Mouse (Mus musculus): ENCODE data around the gene Brs3.

Brs3 gene

DNA sequence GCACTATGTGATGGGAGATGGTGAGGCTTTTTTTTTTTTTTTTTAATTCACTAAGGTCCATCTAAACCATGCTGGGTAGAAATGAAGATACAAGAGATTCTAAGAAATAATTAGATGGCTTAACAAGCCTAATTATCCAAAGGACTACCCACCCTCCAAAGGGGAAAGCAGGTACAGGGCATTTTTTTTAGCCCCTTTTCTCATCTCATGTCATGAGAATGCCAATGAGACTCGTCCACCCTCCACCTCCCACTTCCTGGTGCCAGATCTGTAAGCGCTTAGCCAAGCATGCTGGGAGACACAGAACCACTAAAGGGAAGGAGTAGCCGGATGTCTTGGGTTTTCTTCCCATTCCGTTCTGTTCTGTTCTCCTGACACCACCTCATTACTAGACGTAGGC, at the start of gene Brs3:
TSS of gene Brs3 (plus strand) at position 301 of the 400 bp plus-strand sequence.
- in situ Hi-C loops (cut with MboI, MseI): no loop called here

DNA sequence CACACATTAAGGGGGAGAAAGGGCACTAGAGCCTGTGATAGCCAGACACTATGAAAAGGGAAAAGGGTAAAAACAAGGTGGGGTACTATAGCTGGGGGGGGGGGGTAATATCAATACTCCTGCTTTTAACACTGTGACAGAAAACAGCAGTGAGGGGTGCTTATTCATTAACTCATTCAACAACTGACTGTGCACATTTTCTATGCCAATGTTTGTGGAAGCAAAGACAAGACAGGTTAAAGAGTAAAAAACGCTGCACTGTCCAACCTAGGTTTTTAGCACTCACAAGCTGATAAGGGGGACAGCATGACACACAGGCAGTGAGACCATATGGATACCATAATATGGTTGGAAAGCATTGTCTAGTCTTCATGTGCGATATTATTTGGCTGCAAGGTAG, 30.0 kb upstream of the Brs3 start:
- in situ Hi-C loops (cut with MboI, MseI): no loop called here

DNA sequence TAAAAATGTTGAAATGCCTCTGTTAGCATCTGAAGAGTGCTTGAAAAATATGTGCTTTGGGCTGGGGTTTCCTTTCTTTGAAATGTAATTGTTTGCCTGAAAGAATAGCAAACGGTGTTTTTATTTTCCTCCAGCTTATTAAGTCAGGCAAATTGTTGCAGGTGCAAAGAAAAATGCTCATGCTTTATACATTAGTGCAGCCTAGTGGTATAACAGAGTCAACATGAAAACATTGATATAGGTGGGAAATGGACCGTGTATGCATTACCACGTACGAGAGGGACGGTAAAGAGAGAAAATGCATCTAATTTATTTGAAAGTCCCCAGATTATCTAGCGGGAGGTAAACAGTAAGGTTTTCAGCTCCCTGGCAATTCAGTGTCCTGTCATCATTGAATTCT, 995 bp downstream of the Brs3 start:
- in situ Hi-C loops (cut with MboI, MseI): no loop called here

DNA sequence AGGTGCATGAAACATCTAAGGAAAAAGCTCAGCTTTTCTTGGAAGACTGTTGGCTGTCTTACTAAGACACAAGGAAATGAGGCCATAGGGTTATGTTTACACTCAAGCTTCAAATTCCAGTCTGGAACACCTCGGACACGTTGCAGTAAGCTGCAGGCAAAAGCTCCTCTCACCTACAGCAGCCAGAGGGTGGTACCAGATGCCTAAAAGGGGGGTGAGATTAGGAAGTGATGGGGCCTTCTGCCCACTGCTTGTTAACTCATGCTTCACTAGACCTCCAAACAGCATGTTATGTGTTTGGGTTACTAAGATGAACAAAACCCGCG, 9.9 kb downstream of the Brs3 start:
- in situ Hi-C loops (cut with MboI, MseI): no loop called here

DNA sequence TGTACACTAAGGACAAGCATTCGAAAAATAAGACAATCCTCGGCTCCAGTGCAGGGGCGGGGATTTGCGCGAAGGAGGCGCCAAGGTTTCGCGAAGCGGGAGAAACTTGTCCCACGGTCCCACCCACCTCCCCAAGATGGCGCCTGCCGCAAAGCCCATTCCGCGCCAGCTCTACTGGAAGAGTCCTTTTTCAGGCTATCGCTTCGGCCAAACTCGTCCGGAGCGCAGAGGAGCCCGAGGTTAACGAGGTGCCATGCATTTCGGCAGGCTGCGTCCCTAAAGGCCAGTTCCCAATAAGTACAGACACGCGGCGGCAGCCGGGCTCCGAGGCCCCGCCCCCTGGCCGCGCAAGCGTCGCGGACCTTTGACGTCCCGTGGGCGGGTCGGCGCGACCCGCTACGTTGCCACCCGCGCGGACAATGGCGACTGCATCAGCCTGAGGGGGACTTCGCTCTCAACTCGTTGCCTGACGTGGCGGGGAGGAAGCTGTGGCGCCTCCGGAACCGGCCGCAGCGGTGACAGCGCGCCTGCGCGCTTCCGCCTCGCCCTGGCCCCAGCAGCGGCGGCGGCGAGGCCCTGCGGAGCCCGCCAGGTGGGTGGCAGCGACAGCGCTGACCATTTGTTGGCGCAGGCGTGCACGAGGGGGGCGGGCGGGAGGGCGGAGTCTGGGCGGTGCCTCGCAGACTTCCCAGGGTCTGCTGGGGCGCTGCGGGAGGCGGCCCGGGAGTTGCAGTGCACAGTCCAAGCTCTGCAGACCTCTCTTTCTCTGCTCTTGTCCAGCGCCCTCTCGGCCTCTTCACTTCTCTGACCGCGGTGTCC, 10.5 kb downstream of the Brs3 start, which contains the start of gene Htatsf1:
TSS of gene Htatsf1 (plus strand) at position 410 of the 819 bp plus-strand sequence.
- in situ Hi-C loops (cut with MboI, MseI): no loop called here

DNA sequence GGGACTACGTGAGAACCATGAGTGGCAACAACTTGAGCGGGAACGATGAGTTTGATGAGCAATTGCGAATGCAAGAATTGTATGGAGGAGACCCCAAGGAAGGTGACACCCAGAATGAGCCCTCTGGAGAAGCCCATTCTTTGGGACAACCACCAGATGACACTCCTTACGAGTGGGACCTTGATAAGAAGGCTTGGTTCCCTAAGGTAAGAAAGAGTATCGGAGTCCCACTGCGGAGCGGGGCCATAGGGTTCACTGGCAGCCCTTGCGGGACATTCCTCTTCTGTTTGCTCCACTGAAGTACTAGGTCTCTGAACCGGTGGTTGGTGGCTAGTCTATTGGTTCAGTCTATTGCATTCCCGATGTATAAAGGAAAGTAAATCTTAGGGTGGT, 11.1 kb downstream of the Brs3 start:
- in situ Hi-C loops (cut with MboI, MseI): no loop called here

DNA sequence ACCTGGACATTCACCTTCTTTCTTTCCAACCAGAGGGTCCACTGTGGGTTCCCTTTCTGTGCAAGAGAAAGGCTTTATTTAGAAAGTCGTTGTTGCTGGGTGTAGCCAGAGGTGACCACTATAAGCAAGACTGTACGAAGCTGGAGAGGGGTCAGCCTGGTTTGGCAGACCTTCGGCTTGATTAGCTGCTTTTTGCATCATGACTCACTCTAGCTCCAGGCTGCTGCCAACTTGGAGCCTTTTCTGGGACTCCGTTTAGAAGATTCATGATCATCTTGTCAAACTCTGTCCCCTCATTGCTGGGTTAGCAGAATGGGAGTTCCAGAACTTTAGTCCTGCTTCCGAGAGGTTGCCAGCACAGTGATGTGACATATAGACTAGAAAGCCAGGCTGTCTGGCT, 38.6 kb downstream of the Brs3 start:
- in situ Hi-C loops (cut with MboI, MseI): no loop called here

DNA sequence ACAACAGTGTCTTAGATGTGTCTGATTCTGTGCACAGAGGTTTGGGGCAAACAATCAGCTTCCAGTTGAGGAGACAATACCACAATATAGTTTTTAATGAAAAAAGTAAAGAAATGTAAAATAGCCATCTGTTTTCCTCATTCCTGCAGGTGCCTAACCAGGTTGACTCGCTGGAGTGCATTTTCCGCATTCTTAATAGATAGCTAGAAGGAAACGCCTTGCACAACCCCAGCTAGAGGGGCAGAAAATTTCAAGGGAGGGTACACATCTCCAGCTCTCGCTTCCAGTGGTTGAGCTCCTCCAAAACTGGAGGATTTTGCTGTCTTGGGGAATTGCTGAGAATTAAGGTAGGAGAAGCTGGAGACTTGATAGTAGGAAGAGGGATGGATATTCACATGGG, 44.9 kb downstream of the Brs3 start, which contains the start of gene Vgll1:
TSS of gene Vgll1 (plus strand) at position 301 of the 400 bp plus-strand sequence.
- in situ Hi-C loops (cut with MboI, MseI): no loop called here
